Mouse (Mus musculus): Measurements from ENCODE around the gene Rab24. TPM values are rescaled to one million over a fixed set of nuclear protein-coding genes. Genes with fewer than 3 reads are reported as not detected.

Gene Rab24
- polyA plus RNA-seq (2017; shearing (Covaris generic)): 100 to 1,000 TPM; 121 to 134 TPM

DNA sequence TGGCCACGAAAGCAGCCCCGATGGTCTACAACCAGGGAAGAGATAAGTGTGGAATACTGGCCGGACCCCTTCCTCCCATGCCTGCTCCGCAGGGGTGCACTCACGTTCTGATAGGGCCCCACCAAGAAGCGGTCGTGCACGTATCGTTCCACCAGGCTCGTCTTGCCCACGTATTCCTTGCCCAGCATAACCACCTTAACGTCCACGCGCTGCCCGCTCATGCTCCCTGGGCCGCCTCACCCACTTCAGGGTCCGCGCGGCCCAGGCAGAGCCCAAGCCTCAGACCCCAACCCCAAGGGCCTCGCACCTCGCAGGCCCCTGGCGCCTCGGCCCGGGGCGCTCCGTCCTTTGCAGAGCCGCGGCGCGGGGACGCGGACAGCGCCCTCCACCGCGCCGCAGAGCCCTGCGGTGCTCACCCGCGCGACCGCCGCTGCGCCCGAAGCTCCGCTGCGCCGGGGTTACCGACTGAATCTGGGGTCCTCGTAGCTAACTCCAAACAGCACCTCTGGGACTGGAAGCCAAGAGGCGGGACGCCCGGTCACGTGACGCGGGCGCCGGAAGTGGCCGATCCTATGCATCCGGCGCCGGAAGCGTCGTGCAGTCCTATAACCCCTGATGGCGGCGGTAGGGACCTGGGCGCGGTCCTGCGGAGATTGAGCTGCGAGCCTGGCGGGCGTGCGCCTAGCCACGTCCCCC is at the start of gene Rab24:
Gene Rab24, minus strand, starts transcription at position 513 of the 696 bp plus-strand sequence.

DNA sequence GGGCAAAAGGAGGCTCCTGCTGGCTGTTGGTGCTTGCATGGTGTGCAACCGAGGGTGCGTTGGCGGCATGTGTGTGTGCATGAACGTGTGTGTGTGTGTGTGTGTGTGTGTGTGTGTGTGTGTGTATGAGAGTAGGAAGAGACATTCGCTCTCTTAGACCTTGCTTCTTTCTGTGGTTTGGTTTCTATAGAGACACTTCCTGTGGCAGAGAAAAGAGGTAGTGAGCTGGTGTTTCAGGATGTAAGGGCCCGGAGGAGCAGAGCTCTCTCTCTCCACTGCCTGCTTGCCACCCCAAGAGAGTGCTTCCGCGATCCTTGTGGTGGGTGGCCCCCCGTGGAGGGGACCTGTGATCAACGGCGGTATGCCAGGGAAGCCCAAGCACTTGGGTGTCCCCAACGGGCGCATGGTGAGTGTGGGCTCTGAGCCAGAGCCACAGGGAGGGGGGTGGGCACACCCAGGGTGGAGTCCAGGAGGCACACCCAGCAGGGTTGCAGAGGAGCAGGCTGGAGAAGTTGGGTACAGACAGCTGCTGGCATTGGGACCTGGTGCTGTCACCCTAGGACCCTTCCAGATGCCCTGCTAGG is 47.9 kb upstream of the Rab24 start, which contains the start of gene Rgs14:
Gene Rgs14, plus strand, starts transcription at position 202 of the 584 bp plus-strand sequence.

DNA sequence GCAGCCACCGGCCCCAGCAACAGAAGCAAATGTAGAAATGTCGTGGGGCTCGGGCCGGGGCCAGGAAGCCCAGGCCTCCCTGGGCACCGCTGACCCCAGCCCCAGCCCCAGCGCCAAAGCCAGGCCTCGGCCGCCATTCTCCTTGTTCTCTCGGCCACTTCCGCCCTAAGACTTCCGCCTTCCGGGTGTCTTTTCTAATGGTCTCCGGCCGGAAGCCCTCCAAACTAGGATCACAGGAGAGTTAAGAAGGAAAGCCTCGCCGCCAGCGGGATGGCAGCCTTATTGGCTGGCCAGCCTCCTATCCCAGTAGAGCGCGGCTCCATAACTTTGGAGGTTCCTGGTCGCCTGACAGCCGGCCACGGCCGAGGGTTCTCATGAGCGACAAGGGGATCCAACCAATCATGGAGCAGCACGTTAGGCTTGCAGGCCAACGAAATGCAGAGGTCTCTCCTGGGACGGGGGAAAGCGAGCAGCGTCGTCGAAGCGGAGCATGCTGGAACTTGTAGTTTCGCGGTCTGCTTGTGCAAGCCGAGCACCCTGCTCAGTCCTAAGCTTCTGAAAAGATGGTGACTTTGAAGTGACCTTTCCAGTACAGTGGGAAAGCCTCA is 40.8 kb upstream of the Rab24 start, which contains the start of gene Lman2:
Gene Lman2, minus strand, starts transcription at position 331 of the 608 bp plus-strand sequence.

DNA sequence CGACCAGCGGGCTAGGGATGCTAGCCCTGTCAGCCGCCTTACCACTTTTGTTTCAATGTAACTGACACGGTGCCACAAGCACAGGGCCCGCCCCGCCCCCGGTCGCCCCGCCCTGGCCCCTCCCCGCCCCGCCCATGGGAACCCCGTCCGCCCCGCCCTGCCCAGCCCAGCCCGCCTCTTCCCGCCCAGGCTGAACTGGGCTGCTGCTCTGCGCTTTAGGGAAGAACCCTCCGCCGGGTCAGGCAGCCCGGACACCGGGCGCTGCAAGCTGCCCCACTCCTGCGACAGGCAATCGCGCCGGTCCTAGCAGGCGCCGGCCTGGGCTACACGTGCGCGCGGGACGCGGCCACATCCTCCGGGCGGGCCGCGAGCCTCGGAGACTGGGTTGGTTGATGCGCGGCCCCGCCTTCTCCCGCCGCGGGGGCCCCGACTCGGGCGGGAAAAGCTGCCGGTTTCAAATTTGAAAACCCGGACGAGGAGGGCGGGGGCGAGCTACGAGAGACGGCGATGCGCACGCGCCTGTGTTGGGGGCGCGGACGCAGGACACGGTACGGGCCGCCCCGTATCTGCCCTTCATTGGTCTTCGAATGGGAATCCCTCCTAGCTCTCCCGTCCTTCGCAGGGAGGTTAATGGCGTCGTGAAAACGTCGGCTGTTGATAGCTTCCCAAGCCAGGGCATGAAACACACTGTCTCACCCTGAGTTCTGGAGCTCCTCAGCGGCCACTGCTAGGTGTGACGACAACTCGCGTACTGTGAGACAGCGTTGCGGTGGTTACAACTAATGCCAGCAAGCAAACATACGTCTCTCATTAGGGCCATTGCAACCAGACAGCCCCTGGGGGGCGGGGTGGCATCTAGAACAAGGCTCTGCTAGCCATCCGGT is 8.2 kb upstream of the Rab24 start, which contains the start of gene Mxd3:
Gene Mxd3, minus strand, starts transcription at position 141 of the 884 bp plus-strand sequence.

DNA sequence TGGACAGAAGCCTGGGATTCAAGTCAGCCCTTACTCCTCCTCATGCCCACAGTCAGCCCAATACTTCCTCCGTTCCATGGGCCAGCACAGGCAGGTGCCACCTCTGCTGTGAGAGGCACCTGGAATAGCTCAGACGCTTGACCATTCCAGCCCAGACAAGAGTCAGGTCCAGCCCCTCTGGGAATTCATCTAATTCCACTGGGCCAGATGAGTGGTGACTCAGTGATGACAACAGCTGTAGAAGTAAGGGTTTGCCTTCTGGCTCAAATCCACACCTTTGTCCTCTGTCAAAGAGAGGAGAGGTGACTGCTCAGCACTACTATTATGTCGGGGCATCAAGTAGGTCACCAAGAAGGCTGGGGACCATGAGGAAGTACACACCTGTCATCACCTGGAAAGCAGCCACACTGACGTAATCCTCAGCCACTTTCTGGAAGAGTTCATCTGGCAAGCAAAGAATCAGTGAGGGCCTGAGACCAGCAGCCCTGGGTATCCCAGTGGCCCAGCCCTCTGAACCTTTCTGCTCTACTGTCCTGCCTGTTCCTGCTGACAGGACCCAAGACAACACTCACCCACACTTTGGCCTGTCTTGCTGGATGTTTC is 1.7 kb downstream of the Rab24 start, which contains the start of gene Prelid1:
Gene Prelid1, plus strand, starts transcription at position 570 of the 603 bp plus-strand sequence.

Other genes with a start within 250 kb of the Rab24 start
- 10 to 100 TPM; 55.3 to 68.8 TPM for gene Uimc1, start 221.6 kb downstream of the Rab24 start, polyA plus RNA-seq (2017; shearing (Covaris generic))
- gene Zfp346, start 216.6 kb downstream of the Rab24 start, polyA plus RNA-seq (2017; shearing (Covaris generic)): 10 to 100 TPM; 24.1 to 25.4 TPM
- not detected for gene Gm17617, start 188.4 kb downstream of the Rab24 start, polyA plus RNA-seq (2017; shearing (Covaris generic))
- gene Fgfr4, start 169.3 kb downstream of the Rab24 start, polyA plus RNA-seq (2017; shearing (Covaris generic)): not detected
- 10 to 100 TPM; 74.9 to 80.4 TPM for gene Nsd1, start 112.2 kb downstream of the Rab24 start, polyA plus RNA-seq (2017; shearing (Covaris generic))
- 100 to 1,000 TPM; 419 to 452 TPM for gene Prelid1, start 1.4 kb downstream of the Rab24 start, polyA plus RNA-seq (2017; shearing (Covaris generic))
- 10 to 100 TPM in 1 of 2 experiments, 1 to 10 TPM in 1; 6.7 to 11.3 TPM for gene Mxd3, start 7.9 kb upstream of the Rab24 start, polyA plus RNA-seq (2017; shearing (Covaris generic))
- gene Lman2, start 40.8 kb upstream of the Rab24 start, polyA plus RNA-seq (2017; shearing (Covaris generic)): 100 to 1,000 TPM; 118 to 171 TPM
- 100 to 1,000 TPM in 1 of 2 experiments, 10 to 100 TPM in 1; 85.2 to 155 TPM for gene Rgs14, start 47.8 kb upstream of the Rab24 start, polyA plus RNA-seq (2017; shearing (Covaris generic))
- gene Slc34a1, start 76.2 kb upstream of the Rab24 start, polyA plus RNA-seq (2017; shearing (Covaris generic)): under 1 TPM in 1 of 2 experiments, not detected in 1; 0.21 TPM
- not detected for gene Pfn3, start 93.3 kb upstream of the Rab24 start, polyA plus RNA-seq (2017; shearing (Covaris generic))
- gene F12, start 104.8 kb upstream of the Rab24 start, polyA plus RNA-seq (2017; shearing (Covaris generic)): not detected
- 100 to 1,000 TPM; 307 to 363 TPM for gene Grk6, start 123.1 kb upstream of the Rab24 start, polyA plus RNA-seq (2017; shearing (Covaris generic))
- gene Prr7, start 142.3 kb upstream of the Rab24 start, polyA plus RNA-seq (2017; shearing (Covaris generic)): 10 to 100 TPM in 1 of 2 experiments, 1 to 10 TPM in 1; 5.3 to 12.3 TPM
- gene Dbn1, start 166.2 kb upstream of the Rab24 start, polyA plus RNA-seq (2017; shearing (Covaris generic)): under 1 TPM; 0.07 to 0.42 TPM
- gene Pdlim7, start 191.7 kb upstream of the Rab24 start, polyA plus RNA-seq (2017; shearing (Covaris generic)): 10 to 100 TPM; 10.3 to 12.4 TPM
- gene Dok3, start 207.3 kb upstream of the Rab24 start, polyA plus RNA-seq (2017; shearing (Covaris generic)): 1 to 10 TPM; 1.0 to 2.0 TPM
- gene Ddx41, start 214.7 kb upstream of the Rab24 start, polyA plus RNA-seq (2017; shearing (Covaris generic)): 10 to 100 TPM; 65.1 to 77.7 TPM
- gene Fam193b, start 249.2 kb upstream of the Rab24 start, polyA plus RNA-seq (2017; shearing (Covaris generic)): 10 to 100 TPM; 48.0 to 51.3 TPM

All from activated CD4-positive, CD25-positive, alpha-beta regulatory T cell (primary cell).